19 mouse cellular contexts compared by ENCODE assay signal in genomic region chr4:115019997-115020396, GRCm38 (mm10). TPM values are rescaled to one million over a fixed set of nuclear protein-coding genes. Genes with fewer than 3 reads are reported as not detected.
"Had no signal": no experiment of that assay in that cellular context is flagged by ENCODE, and none has a peak within 500 bp of the region (broad histone marks: within the 10 kb centered on the region; RNA-seq: fewer than 3 reads in every experiment).

No protein-coding gene starts in this region.

- H3K4me3 ChIP-seq: liver, embryonic 15.5 days; lung, embryonic 15.5 days; midbrain, embryonic 10.5 days; midbrain, embryonic 12.5 days; neural tube, embryonic 12.5 days; stomach, embryonic 15.5 days had no signal

- H3K9ac ChIP-seq: liver, embryonic 15.5 days; liver, postnatal 0 days; lung, embryonic 15.5 days; midbrain, embryonic 12.5 days; neural tube, embryonic 12.5 days; stomach, embryonic 15.5 days had no signal

- H3K4me1 ChIP-seq: liver, embryonic 15.5 days; lung, embryonic 15.5 days; midbrain, embryonic 10.5 days; midbrain, embryonic 12.5 days; neural tube, embryonic 12.5 days; stomach, embryonic 15.5 days had no signal

- H3K9me3 ChIP-seq: liver, embryonic 15.5 days; lung, embryonic 15.5 days; midbrain, embryonic 10.5 days; midbrain, embryonic 12.5 days; neural tube, embryonic 12.5 days; stomach, embryonic 15.5 days had no signal

- DNase-seq: liver, postnatal 0 days; lung, adult 2 months; lung, postnatal 14 days; lung, postnatal 36 days; midbrain, embryonic 14.5 days; thymus, adult 2 months; thymus, postnatal 25 days; thymus, postnatal 4 days had no signal

- H3K4me2 ChIP-seq: liver, embryonic 15.5 days; lung, embryonic 15.5 days; midbrain, embryonic 12.5 days; neural tube, embryonic 12.5 days; stomach, embryonic 15.5 days had no signal

- ATAC-seq: liver, postnatal 0 days; lung, postnatal 0 days; midbrain, embryonic 16.5 days had no signal

- H3K27me3 ChIP-seq: liver, embryonic 15.5 days; lung, embryonic 15.5 days; midbrain, embryonic 12.5 days; neural tube, embryonic 12.5 days; stomach, embryonic 15.5 days had no signal

- H3K27ac ChIP-seq: liver, embryonic 15.5 days; lung, embryonic 15.5 days; macrophage; midbrain, embryonic 10.5 days; midbrain, embryonic 12.5 days; neural tube, embryonic 12.5 days; stomach, embryonic 15.5 days; stomach, postnatal 0 days had no signal

RNA-seq across cellular contexts. Expression of gene Stil, which starts 20.0 kb away (rescaled TPM):
- total RNA-seq: neutrophil, adult 5-6 weeks had no signal
